Mouse (Mus musculus) kidney, embryonic 15.5 days (tissue): ENCODE data around the gene Rhebl1. TPM values are rescaled to one million over a fixed set of nuclear protein-coding genes. Genes with fewer than 3 reads are reported as not detected.
A peak's percentile ranks its signal among the peaks of the same experiment; 100 is the strongest.
"Not testable (repeated sequence)": the region's sequence is repeated elsewhere in the genome, so short reads cannot be mapped to it uniquely, and the experiment has no call there.

Experiments used
- ATAC-seq: fragments of 200-750 bp; cut with Nextera tagmentation; replicated peaks from 2 replicates; pipeline ENCODE4 v1.8.0; 2017; ENCODE audit warnings: moderate TSS enrichment; ENCODE audit not compliant: low FRiP score
- H3K27ac ChIP-seq: fragments of 300-500 bp; sonication (generic); 2 replicates; pipeline ENCODE4 v1.5.1; 2015; ENCODE audit warnings: mild to moderate bottlenecking, inconsistent platforms
- H3K27me3 ChIP-seq: fragments of 300-500 bp; sonication (generic); 2 replicates; pipeline ENCODE4 v1.6.1; 2015; ENCODE audit warnings: inconsistent platforms
- H3K36me3 ChIP-seq: fragments of 300-500 bp; sonication (generic); 2 replicates; pipeline ENCODE4 v1.6.1; 2015; ENCODE audit warnings: inconsistent platforms
- H3K4me1 ChIP-seq: fragments of 300-500 bp; sonication (generic); 2 replicates; pipeline ENCODE4 v1.6.1; 2015; ENCODE audit warnings: inconsistent platforms
- H3K4me2 ChIP-seq: fragments of 300-500 bp; sonication (generic); 2 replicates; pipeline ENCODE4 v1.6.1; 2015; ENCODE audit warnings: moderate library complexity, mild to moderate bottlenecking, inconsistent platforms
- H3K4me3 ChIP-seq: fragments of 300-500 bp; sonication (generic); replicated peaks from 2 replicates; pipeline ENCODE4 v1.5.1; 2015; ENCODE audit warnings: mild to moderate bottlenecking, inconsistent platforms
- H3K9ac ChIP-seq: fragments of 300-500 bp; sonication (generic); 2 replicates; pipeline ENCODE4 v1.6.1; 2015; ENCODE audit warnings: mild to moderate bottlenecking, inconsistent platforms
- H3K9me3 ChIP-seq: fragments of 300-500 bp; sonication (generic); replicated peaks from 2 replicates; pipeline ENCODE4 v1.6.1; 2016; ENCODE audit warnings: inconsistent platforms
- WGBS: fragments of 180-500 bp; shearing (Covaris S2); methylation state at CpG from one replicate; pipeline ENCODE4 v1.1.7; 2015; ENCODE audit warnings: mixed read lengths; 5-methylcytosine and 5-hydroxymethylcytosine counted together
- polyA plus RNA-seq: library from polyadenylated mRNA; unstranded; fragments of >200 nt; fragmentation: Nextera tagmentation; extraction: Ambion mirVana; gene quantifications from 2 replicates; pipeline ENCODE4 v1.2.1, GENCODE M21; 2015

Gene Rhebl1
- polyA plus RNA-seq, result 20.0 and 20.5 TPM in 2 replicates

DNA sequence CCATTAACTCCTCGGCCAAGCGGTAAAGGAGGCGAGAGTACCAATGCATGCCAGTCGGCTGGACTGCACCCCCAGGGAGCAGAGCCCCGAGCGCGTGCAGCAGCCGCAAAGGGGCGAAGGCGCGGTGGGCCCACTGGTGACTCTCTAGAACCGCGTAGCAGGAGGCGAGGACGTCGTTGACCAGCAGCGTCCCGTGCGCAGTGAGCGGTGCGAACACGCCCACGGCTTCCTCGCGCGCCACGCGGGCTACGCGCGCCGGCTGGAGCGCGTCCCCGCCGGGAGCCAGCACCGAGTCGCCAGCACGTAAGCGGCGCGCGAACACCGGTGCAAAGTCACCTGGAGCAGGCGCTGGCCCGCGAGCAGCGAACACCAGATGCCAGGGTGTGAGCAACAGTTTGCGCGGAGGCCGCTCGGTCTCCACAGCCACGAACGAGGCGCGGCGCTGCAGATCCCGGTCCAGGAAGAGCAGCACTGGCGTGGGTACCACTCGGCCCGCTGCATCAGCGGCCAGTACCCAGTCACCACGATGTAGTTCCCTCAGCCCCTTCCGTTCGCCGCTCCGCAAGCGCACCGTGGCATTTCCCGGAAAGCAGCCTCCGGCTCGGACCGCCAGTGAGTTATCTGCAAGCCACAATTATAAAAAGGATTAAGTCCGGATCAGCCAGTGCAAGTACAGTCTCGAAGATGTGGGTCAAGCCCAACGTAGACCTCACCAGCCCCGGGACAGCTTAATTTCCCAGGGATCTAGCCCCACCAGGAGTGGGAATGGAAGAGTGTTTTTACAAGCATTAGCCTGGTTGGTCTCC is at the start of gene Rhebl1:
TSS of gene Rhebl1 (minus strand) at position 601 of the 806 bp plus-strand sequence.
- no peak for ATAC-seq
- H3K27me3 ChIP-seq, result peaks cover 81% of the 10 kb centered on the region

GRCm38 (mm10) chr15:98943133-98943532 is 48.8 kb upstream of the Rhebl1 start:
- no peak overlapping the region for H3K4me2 ChIP-seq
- no peak for ATAC-seq
- H3K9me3 ChIP-seq, result no peaks in the 10 kb centered on the region
- WGBS, result 64% methylated on average over 4 of the region's 4 CpGs
- no peaks in the 10 kb centered on the region for H3K27me3 ChIP-seq
- no peaks in the 10 kb centered on the region for H3K36me3 ChIP-seq
- H3K4me3 ChIP-seq, result no peak overlapping the region
- H3K9ac ChIP-seq, result no peak overlapping the region
- no peaks in the 10 kb centered on the region for H3K4me1 ChIP-seq
- H3K27ac ChIP-seq, result no peak overlapping the region

More for the DNA sequence above, at the start of gene Rhebl1:
- WGBS, result under 1% methylated on average over 77 of the region's 77 CpGs
- peak within 1 kb of the TSS; percentile 53 for H3K9ac ChIP-seq
- peaks cover 56% of the 10 kb centered on the region for H3K4me1 ChIP-seq
- H3K4me2 ChIP-seq, result peak within 1 kb of the TSS; percentile 99
- H3K9me3 ChIP-seq, result no peaks in the 10 kb centered on the region
- no peaks in the 10 kb centered on the region for H3K36me3 ChIP-seq
- peak within 1 kb of the TSS; percentile 58 for H3K4me3 ChIP-seq
- no peak within 1 kb of the TSS for H3K27ac ChIP-seq

DNA sequence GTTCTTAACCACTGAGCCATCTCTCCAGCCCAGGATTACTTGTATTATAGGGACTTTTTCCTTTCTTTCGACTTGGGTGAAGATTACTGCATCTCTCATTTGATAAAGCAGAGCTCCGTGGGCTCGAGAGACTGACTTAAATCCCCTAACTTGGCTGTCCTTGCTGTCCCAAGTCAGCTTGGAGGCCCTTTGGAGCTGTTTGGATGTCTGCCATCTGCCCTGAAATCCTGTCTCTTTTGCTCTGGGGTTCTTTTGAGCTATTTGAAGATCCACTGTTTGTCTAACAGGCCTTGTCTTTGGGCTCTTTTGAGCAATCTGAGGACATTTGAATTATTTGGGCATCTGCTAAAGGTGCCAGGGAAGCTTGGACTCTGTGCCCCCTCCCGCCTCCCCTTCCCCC is 47.7 kb upstream of the Rhebl1 start:
- 84% methylated on average over 4 of the region's 4 CpGs for WGBS
- no peak for ATAC-seq
- Histone ChIP-seq H3K4me1 (no peaks in the 10 kb centered on the region), H3K27ac (no peak overlapping the region), H3K9me3 (no peaks in the 10 kb centered on the region), H3K9ac (no peak overlapping the region), H3K4me2 (no peak overlapping the region), H3K4me3 (no peak overlapping the region), H3K27me3 (no peaks in the 10 kb centered on the region), H3K36me3 (no peaks in the 10 kb centered on the region)

GRCm38 (mm10) chr15:98941539-98941938 is 47.2 kb upstream of the Rhebl1 start:
- Histone ChIP-seq H3K4me3 (no peak overlapping the region), H3K36me3 (no peaks in the 10 kb centered on the region), H3K27ac (no peak overlapping the region), H3K9me3 (no peaks in the 10 kb centered on the region), H3K4me2 (no peak overlapping the region), H3K27me3 (no peaks in the 10 kb centered on the region), H3K4me1 (no peaks in the 10 kb centered on the region), H3K9ac (no peak overlapping the region)
- 76% methylated on average over 2 of the region's 2 CpGs for WGBS
- ATAC-seq, result no peak

- H3K36me3 ChIP-seq, result no peaks in the 10 kb centered on the region
- H3K27ac ChIP-seq, result no peak overlapping the region
- no peaks in the 10 kb centered on the region for H3K9me3 ChIP-seq
- peaks cover 2% of the 10 kb centered on the region for H3K4me1 ChIP-seq
- no peak overlapping the region for H3K4me2 ChIP-seq
- no peak overlapping the region for H3K4me3 ChIP-seq
- 76% methylated on average over 10 of the region's 10 CpGs for WGBS
- H3K27me3 ChIP-seq, result no peaks in the 10 kb centered on the region
- no peak for ATAC-seq
- no peak overlapping the region for H3K9ac ChIP-seq
Observed at GRCm38 (mm10) chr15:98940816-98941215, 46.5 kb upstream of the Rhebl1 start.

- ATAC-seq, result peak; percentile 98
- Histone ChIP-seq H3K4me1 (peaks cover 20% of the 10 kb centered on the region), H3K9me3 (no peaks in the 10 kb centered on the region), H3K27ac (peak within 1 kb of the TSS; percentile 99), H3K9ac (peak within 1 kb of the TSS; percentile 87), H3K4me2 (peak within 1 kb of the TSS; percentile 88), H3K27me3 (no peaks in the 10 kb centered on the region), H3K36me3 (peaks cover 12% of the 10 kb centered on the region), H3K4me3 (peak within 1 kb of the TSS; percentile 77)
- under 1% methylated on average over 58 of the region's 58 CpGs for WGBS
Observed at GRCm38 (mm10) chr15:98934217-98934839, 40.0 kb upstream of the Rhebl1 start, which contains the start of gene Tuba1b. Gene Tuba1b, minus strand, starts transcription at chr15:98934565.

GRCm38 (mm10) chr15:98933833-98934216 is 39.5 kb upstream of the Rhebl1 start:
- Histone ChIP-seq H3K9me3 (no peaks in the 10 kb centered on the region), H3K27me3 (no peaks in the 10 kb centered on the region), H3K36me3 (peaks cover 12% of the 10 kb centered on the region), H3K27ac (peak overlapping the region; percentile 99), H3K4me2 (peak overlapping the region; percentile 88), H3K4me3 (peak overlapping the region; percentile 77), H3K4me1 (peaks cover 22% of the 10 kb centered on the region), H3K9ac (peak overlapping the region; percentile 87)
- WGBS, result under 1% methylated on average over 35 of the region's 35 CpGs
- ATAC-seq, result peak; percentile 80

DNA sequence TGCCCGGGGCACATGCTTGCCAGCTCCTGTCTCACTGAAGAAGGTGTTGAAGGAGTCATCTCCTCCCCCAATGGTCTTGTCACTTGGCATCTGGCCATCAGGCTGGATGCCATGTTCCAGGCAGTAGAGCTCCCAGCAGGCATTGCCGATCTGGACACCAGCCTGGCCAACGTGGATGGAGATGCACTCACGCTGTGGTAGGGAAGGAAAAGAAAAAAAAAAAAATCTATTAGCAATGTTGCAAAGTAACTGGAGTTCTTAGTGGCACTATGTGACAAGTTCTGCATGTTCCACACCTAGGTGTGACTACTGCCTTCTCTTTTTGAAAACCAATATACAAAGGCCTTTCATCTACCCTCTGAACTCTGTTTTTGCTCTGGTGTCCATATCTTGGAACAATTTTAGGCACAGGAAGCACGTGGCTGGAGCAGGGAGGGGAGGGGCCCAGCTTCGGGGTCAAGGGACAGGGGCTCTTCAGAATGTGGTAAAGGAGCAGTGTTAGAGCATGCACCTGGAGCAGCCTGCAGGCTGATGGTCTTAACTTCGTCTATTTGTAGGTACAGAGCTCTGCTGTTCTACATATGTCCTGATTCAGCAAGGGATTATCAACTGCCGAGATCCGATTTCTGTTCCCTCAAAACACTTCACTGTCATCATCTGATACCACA is 38.8 kb upstream of the Rhebl1 start:
- H3K4me3 ChIP-seq, result peak overlapping the region; percentile 77
- H3K9ac ChIP-seq, result peak overlapping the region; percentile 87
- peak overlapping the region; percentile 88 for H3K4me2 ChIP-seq
- peak overlapping the region; percentile 99 for H3K27ac ChIP-seq
- WGBS, result 5% methylated on average over 8 of the region's 9 CpGs
- H3K9me3 ChIP-seq, ATAC-seq, H3K27me3 ChIP-seq: not testable (repeated sequence)
- peaks cover 12% of the 10 kb centered on the region for H3K36me3 ChIP-seq
- peaks cover 27% of the 10 kb centered on the region for H3K4me1 ChIP-seq

GRCm38 (mm10) chr15:98930998-98931397 is 36.7 kb upstream of the Rhebl1 start:
- H3K9ac ChIP-seq, result no peak overlapping the region
- H3K27ac ChIP-seq, result 0 out of 2 replicates have a peak overlapping the region, but pooled peaks have one; percentile 10
- no peak overlapping the region for H3K4me2 ChIP-seq
- no peaks in the 10 kb centered on the region for H3K27me3 ChIP-seq
- peaks cover 26% of the 10 kb centered on the region for H3K4me1 ChIP-seq
- H3K9me3 ChIP-seq, result no peaks in the 10 kb centered on the region
- WGBS, result 67% methylated on average over 3 of the region's 3 CpGs
- H3K4me3 ChIP-seq, result no peak overlapping the region
- H3K36me3 ChIP-seq, result peaks cover 12% of the 10 kb centered on the region
- no peak for ATAC-seq

DNA sequence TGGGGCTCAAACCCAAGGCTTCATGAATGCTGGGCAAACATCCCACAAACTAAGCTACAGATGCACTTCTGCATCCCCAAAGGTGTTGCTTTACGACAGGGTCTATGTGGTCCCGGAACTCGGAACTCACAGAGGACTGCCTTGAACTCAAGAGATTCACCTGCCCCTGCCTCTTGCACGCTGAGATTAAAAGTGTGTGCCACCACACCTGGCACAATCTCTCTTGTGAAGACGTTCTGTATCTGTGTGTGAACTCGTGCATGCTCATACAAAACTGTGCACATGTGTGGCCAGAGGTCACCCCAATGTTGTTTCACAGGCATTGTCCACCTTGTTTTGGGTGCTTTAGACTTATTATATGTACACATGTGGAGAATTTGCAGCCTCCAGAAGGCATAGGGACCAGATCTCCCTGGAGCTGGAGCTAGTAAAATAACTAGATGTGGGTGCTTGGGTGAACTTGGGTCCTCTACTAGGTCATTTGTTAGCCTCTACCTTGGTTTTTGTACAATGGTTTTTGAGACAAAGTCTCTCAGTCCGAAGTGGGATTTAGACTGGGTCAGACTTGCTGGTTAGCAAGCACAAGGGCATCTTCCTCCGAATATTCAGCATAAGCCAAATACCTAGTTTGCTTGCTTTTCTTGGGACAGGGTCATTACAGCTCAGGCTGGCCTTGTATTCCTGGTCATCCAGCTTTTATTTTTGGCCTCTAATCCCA is 35.8 kb upstream of the Rhebl1 start:
- Histone ChIP-seq H3K9ac (no peak overlapping the region), H3K4me2 (no peak overlapping the region), H3K27ac (peak overlapping the region; percentile 49; the same call in 1 of the 2 replicates), H3K4me3 (no peak overlapping the region), H3K4me1 (peaks cover 18% of the 10 kb centered on the region), H3K27me3 (no peaks in the 10 kb centered on the region), H3K36me3 (peaks cover 12% of the 10 kb centered on the region), H3K9me3 (no peaks in the 10 kb centered on the region)
- WGBS, result 48% methylated on average over 8 of the region's 8 CpGs
- no peak for ATAC-seq

GRCm38 (mm10) chr15:98928598-98929240 is 34.4 kb upstream of the Rhebl1 start:
- H3K4me2 ChIP-seq, result peak overlapping the region; percentile 30; the same call in 1 of the 2 replicates
- H3K9ac ChIP-seq, result no peak overlapping the region

More at GRCm38 (mm10) chr15:98928598-98929240, 34.4 kb upstream of the Rhebl1 start:
- H3K9me3 ChIP-seq, result no peaks in the 10 kb centered on the region
- peak; percentile 72 for ATAC-seq
- WGBS, result 11% methylated on average over 13 of the region's 13 CpGs
- H3K4me1 ChIP-seq, result peaks cover 16% of the 10 kb centered on the region
- peak overlapping the region; percentile 49 for H3K27ac ChIP-seq
- H3K36me3 ChIP-seq, result peaks cover 12% of the 10 kb centered on the region
- no peaks in the 10 kb centered on the region for H3K27me3 ChIP-seq
- peak overlapping the region; percentile 8; the same call in 1 of the 2 replicates for H3K4me3 ChIP-seq
